Mouse (Mus musculus) intestine, embryonic 15.5 days (tissue): ENCODE measurements around the gene Emc8. TPM values are rescaled to one million over a fixed set of nuclear protein-coding genes. Genes with fewer than 3 reads are reported as not detected.
A peak's percentile ranks its signal among the peaks of the same experiment; 100 is the strongest.

ENCODE experiments used
- ATAC-seq: fragments of 200-750 bp; cut with Nextera tagmentation; 2 replicates; pipeline ENCODE4 v1.8.0; 2017; ENCODE audit warnings: moderate TSS enrichment, moderate library complexity
- H3K27ac ChIP-seq: fragments of 300-500 bp; sonication (generic); 2 replicates; pipeline ENCODE4 v1.5.1; 2015; ENCODE audit warnings: mild to moderate bottlenecking, inconsistent platforms
- H3K27me3 ChIP-seq: fragments of 300-500 bp; sonication (generic); replicated peaks from 2 replicates; pipeline ENCODE4 v1.6.1; 2015; ENCODE audit warnings: inconsistent platforms
- H3K36me3 ChIP-seq: fragments of 300-500 bp; sonication (generic); 2 replicates; pipeline ENCODE4 v1.6.1; 2015; ENCODE audit warnings: inconsistent platforms
- H3K4me1 ChIP-seq: fragments of 300-500 bp; sonication (generic); replicated peaks from 2 replicates; pipeline ENCODE4 v1.6.1; 2015; ENCODE audit warnings: inconsistent platforms
- H3K4me2 ChIP-seq: fragments of 300-500 bp; sonication (generic); replicated peaks from 2 replicates; pipeline ENCODE4 v1.6.1; 2015; ENCODE audit warnings: mild to moderate bottlenecking, inconsistent platforms
- H3K4me3 ChIP-seq: fragments of 300-500 bp; sonication (generic); replicated peaks from 2 replicates; pipeline ENCODE4 v1.5.1; 2015; ENCODE audit warnings: inconsistent platforms
- H3K9ac ChIP-seq: fragments of 300-500 bp; sonication (generic); 2 replicates; pipeline ENCODE4 v1.6.1; 2015; ENCODE audit warnings: inconsistent platforms
- H3K9me3 ChIP-seq: fragments of 300-500 bp; sonication (generic); 2 replicates; pipeline ENCODE4 v1.6.1; 2016; ENCODE audit warnings: inconsistent platforms
- WGBS: fragments of 180-500 bp; shearing (Covaris S2); methylation state at CpG from one replicate; pipeline ENCODE4 v1.1.7; 2015; 5-methylcytosine and 5-hydroxymethylcytosine counted together
- polyA plus RNA-seq: library from polyadenylated mRNA; unstranded; fragments of >200 nt; fragmentation: Nextera tagmentation; extraction: Ambion mirVana; gene quantifications from 2 replicates; pipeline ENCODE4 v1.2.1, GENCODE M21; 2015

Gene Emc8
- polyA plus RNA-seq, 1 experiment from 2014 or later: 235 TPM

- H3K36me3 ChIP-seq: no peaks in the 10 kb centered on the region
- ATAC-seq: no peak
- no peak overlapping the region for H3K27ac ChIP-seq
- no peaks in the 10 kb centered on the region for H3K9me3 ChIP-seq
- peaks cover 13% of the 10 kb centered on the region; the same call in 1 of the 2 replicates for H3K4me1 ChIP-seq
- no peak overlapping the region for H3K4me3 ChIP-seq
- no peak overlapping the region for H3K9ac ChIP-seq
- no peak overlapping the region for H3K4me2 ChIP-seq
- 80% methylated on average over 21 of the region's 21 CpGs for WGBS
- H3K27me3 ChIP-seq: peaks cover 11% of the 10 kb centered on the region
Measured at GRCm38 (mm10) chr8:120631441-120632375, 36.7 kb downstream of the Emc8 start.

DNA sequence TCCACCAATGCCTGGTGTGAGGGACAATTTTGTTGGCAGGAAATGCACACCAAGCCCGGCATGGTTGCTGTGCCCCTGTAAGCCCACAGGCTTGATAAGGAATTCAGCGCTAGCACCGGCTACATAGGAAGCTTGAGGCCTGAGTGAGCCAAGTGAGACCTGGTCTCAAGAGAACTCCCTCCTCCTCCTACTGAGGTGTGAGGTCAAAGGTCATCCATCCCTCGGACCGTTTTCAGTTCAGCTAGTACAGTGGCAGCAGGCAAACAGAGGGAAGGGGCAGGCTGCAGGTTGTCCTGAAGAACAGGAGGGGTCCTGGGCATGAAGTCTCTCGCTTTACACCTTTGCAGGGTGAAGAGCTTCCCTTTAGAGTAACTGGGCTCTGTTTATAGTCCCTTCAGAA is 37.5 kb downstream of the Emc8 start:
- peaks cover 13% of the 10 kb centered on the region; the same call in 1 of the 2 replicates for H3K4me1 ChIP-seq
- H3K27ac ChIP-seq: no peak overlapping the region
- WGBS: 45% methylated on average over 6 of the region's 6 CpGs
- no peak overlapping the region for H3K9ac ChIP-seq
- no peak for ATAC-seq
- peaks cover 11% of the 10 kb centered on the region for H3K27me3 ChIP-seq
- no peaks in the 10 kb centered on the region for H3K36me3 ChIP-seq
- H3K9me3 ChIP-seq: no peaks in the 10 kb centered on the region
- H3K4me2 ChIP-seq: no peak overlapping the region
- no peak overlapping the region for H3K4me3 ChIP-seq

GRCm38 (mm10) chr8:120630031-120630430 is 38.3 kb downstream of the Emc8 start:
- H3K27ac ChIP-seq: no peak overlapping the region
- no peak for ATAC-seq
- no peak overlapping the region for H3K4me2 ChIP-seq
- no peaks in the 10 kb centered on the region for H3K9me3 ChIP-seq
- H3K4me3 ChIP-seq: no peak overlapping the region
- no peaks in the 10 kb centered on the region for H3K36me3 ChIP-seq
- peaks cover 11% of the 10 kb centered on the region for H3K27me3 ChIP-seq
- 63% methylated on average over 5 of the region's 5 CpGs for WGBS
- H3K4me1 ChIP-seq: peaks cover 13% of the 10 kb centered on the region; the same call in 1 of the 2 replicates
- H3K9ac ChIP-seq: no peak overlapping the region

GRCm38 (mm10) chr8:120627298-120627697 is 41.1 kb downstream of the Emc8 start:
- Histone ChIP-seq H3K27me3 (no peaks in the 10 kb centered on the region; the same call in 1 of the 2 replicates), H3K4me3 (no peak overlapping the region), H3K4me1 (no peaks in the 10 kb centered on the region; the same call in 1 of the 2 replicates), H3K36me3 (no peaks in the 10 kb centered on the region), H3K9me3 (no peaks in the 10 kb centered on the region), H3K4me2 (no peak overlapping the region), H3K9ac (no peak overlapping the region), H3K27ac (no peak overlapping the region)
- WGBS: 88% methylated on average over 5 of the region's 5 CpGs
- ATAC-seq: no peak

GRCm38 (mm10) chr8:120626461-120626860 is 41.9 kb downstream of the Emc8 start:
- no peak overlapping the region for H3K4me2 ChIP-seq
- H3K9ac ChIP-seq: no peak overlapping the region
- no peaks in the 10 kb centered on the region; the same call in 1 of the 2 replicates for H3K27me3 ChIP-seq
- no peaks in the 10 kb centered on the region; the same call in 1 of the 2 replicates for H3K4me1 ChIP-seq
- no peaks in the 10 kb centered on the region for H3K36me3 ChIP-seq
- no peaks in the 10 kb centered on the region for H3K9me3 ChIP-seq
- H3K4me3 ChIP-seq: no peak overlapping the region
- ATAC-seq: no peak
- WGBS: 63% methylated on average over 11 of the region's 11 CpGs
- H3K27ac ChIP-seq: no peak overlapping the region

DNA sequence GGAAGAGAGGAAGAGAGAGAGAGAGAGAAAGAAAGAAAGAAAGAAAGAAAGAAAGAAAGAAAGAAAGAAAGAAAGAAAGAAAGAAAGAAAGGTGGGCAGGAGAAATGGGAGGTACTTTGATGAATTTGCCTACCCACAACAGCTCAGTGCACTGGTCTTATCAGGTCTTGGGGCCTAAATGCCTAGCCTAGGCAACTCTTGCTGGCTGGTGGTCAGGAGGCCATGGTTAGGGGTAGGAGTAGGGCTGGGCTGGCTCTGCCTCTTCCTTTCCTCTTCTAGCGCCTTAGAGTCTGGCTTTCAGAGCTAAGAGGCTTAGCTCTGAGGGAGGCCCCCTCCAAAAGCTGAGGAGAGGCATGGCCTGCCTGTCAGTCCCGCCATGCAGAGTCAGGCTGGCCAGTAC is 44.8 kb downstream of the Emc8 start:
- Histone ChIP-seq H3K4me1 (peaks cover 5% of the 10 kb centered on the region; the same call in 1 of the 2 replicates), H3K4me2 (no peak overlapping the region), H3K36me3 (no peaks in the 10 kb centered on the region), H3K27ac (no peak overlapping the region), H3K4me3 (no peak overlapping the region), H3K9ac (no peak overlapping the region), H3K9me3 (no peaks in the 10 kb centered on the region), H3K27me3 (no peaks in the 10 kb centered on the region; the same call in 1 of the 2 replicates)
- 59% methylated on average over 2 of the region's 2 CpGs for WGBS
- ATAC-seq: 0 out of 2 replicates have a peak, but pooled peaks have one; percentile 17

- peaks cover 5% of the 10 kb centered on the region; the same call in 1 of the 2 replicates for H3K4me1 ChIP-seq
- H3K36me3 ChIP-seq: no peaks in the 10 kb centered on the region
- no peaks in the 10 kb centered on the region for H3K9me3 ChIP-seq
- H3K9ac ChIP-seq: no peak overlapping the region
- no peak overlapping the region for H3K4me2 ChIP-seq
- 64% methylated on average over 14 of the region's 14 CpGs for WGBS
- H3K27me3 ChIP-seq: no peaks in the 10 kb centered on the region; the same call in 1 of the 2 replicates
- H3K27ac ChIP-seq: no peak overlapping the region
- H3K4me3 ChIP-seq: no peak overlapping the region
- ATAC-seq: no peak
Measured at GRCm38 (mm10) chr8:120622161-120622560, 46.2 kb downstream of the Emc8 start.

DNA sequence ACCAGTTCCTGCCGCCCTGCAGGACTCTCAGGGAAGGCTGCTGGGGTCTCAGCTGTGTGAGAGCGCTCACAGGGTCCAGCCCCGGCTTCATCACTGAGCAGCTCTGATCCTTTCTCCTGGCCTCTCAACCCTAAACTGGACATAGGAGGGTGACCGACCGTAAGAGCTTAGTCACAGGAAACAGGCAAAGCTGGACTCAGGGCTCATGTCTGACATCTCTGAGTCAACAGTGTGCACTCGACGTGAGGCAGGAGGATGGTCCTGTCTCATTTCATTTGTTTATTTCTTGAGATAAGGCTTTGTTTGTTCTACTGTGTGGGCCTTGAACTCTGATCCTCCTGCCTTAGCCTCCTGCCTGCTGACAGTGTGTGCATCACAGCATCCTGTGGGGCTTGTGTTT is 47.9 kb downstream of the Emc8 start:
- Histone ChIP-seq H3K27me3 (no peaks in the 10 kb centered on the region; the same call in 1 of the 2 replicates), H3K4me2 (no peak overlapping the region), H3K27ac (no peak overlapping the region), H3K4me1 (peaks cover 5% of the 10 kb centered on the region; the same call in 1 of the 2 replicates), H3K36me3 (no peaks in the 10 kb centered on the region), H3K9me3 (no peaks in the 10 kb centered on the region), H3K4me3 (no peak overlapping the region), H3K9ac (no peak overlapping the region)
- ATAC-seq: no peak
- 38% methylated on average over 7 of the region's 7 CpGs for WGBS

DNA sequence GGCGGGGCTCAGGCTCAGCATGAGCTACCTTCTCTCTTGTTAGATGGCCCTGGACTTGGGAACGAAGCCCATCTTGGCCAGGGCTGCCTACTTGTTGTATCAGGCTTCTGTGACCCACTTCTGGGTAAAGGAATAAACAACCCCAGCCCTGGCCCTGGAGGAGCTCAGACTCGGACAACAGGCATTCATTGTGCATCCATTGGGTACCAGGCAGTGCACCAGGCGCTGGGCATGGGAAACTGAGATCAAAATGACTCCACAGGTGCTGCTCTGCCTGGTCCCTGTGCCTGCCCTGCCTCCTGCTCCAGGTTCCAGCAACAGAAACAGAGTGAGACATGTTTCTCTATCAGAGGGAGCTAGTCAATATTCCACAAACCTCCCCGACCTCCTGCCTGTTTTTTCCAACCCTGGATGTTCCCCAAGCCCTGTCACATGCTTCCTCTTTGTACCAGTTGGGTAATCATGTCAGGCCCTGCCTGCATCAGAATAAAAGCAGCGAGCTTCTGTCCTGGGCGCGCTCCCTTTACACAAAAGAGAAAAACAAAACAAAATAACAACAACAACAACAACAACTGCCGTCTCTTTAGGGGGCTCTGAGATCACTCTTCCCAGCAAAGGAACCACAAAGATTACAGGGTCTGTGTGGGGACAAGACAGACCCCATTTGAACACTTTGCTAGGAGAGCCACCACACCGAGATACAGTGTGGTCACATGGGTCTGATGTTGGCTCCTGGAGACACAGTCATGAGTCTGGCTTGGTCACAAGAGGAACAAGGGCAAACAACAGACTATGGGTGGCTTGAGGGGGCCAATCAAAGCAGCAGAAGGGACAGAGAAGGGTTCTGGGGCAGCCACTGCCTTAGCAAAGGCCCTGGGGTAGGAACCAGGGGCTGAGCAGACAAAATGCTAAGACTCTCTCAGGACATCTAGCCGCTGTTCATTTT is 48.9 kb downstream of the Emc8 start:
- no peak overlapping the region for H3K4me3 ChIP-seq
- H3K4me2 ChIP-seq: no peak overlapping the region
- ATAC-seq: no peak
- H3K36me3 ChIP-seq: no peaks in the 10 kb centered on the region
- H3K9me3 ChIP-seq: no peaks in the 10 kb centered on the region
- peaks cover 5% of the 10 kb centered on the region; the same call in 1 of the 2 replicates for H3K4me1 ChIP-seq
- H3K9ac ChIP-seq: no peak overlapping the region
- no peaks in the 10 kb centered on the region; the same call in 1 of the 2 replicates for H3K27me3 ChIP-seq
- WGBS: 76% methylated on average over 11 of the region's 11 CpGs
- no peak overlapping the region for H3K27ac ChIP-seq

GRCm38 (mm10) chr8:120618110-120618509 is 50.3 kb downstream of the Emc8 start:
- Histone ChIP-seq H3K27me3 (no peaks in the 10 kb centered on the region; the same call in 1 of the 2 replicates), H3K4me2 (no peak overlapping the region), H3K4me1 (peaks cover 5% of the 10 kb centered on the region; the same call in 1 of the 2 replicates), H3K9me3 (no peaks in the 10 kb centered on the region), H3K9ac (no peak overlapping the region), H3K36me3 (no peaks in the 10 kb centered on the region), H3K27ac (no peak overlapping the region), H3K4me3 (no peak overlapping the region)
- 2% methylated on average over 6 of the region's 6 CpGs for WGBS
- peak; percentile 53; the same call in 1 of the 2 replicates for ATAC-seq

DNA sequence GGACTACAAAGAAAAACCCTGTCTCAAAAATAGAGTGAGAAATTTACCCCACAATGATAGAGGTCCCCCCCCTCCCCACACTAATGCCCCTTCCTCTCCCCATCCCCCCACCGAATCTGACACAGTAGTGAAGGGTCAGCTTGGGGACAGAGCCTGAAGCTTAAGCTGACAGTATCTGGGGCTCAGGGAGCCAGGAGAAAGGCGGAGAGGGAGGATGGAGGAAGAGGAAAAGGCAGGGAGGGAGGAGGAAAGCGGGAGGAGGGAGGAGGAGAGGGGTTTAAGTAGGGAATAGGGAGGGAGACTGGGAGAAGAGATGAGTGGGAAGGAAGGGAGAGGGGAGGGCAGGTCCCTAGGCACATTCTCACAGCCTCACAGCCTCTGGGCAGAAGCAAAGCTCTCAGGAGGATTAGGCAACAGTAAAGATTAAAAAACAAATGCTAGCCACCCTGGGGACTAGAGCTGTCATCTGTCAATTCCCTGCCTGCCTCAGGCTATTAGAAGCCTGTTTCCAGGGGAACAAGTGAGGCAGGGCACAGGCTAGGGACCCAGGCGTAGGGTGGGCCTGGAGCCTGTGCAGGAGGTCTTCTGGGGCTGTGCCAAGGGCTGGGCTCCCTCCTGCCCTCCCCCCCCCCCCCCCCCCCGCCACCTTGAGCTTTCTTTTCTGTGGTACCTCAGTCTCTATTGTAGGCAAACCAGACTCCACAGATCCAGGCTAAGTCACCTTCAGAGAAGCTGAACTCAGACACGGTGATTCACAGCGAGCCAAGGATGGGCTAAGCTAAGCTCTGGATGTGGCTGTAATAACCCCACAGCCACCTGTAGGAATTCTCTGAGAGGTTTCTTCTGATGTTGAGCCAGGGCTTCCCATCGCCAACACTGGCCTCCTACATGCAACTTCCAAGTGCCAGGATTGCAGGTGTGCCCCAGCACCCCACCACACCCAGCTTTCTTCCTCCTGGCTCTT is 51.4 kb downstream of the Emc8 start:
- Histone ChIP-seq H3K36me3 (no peaks in the 10 kb centered on the region), H3K9me3 (no peaks in the 10 kb centered on the region), H3K27me3 (no peaks in the 10 kb centered on the region; the same call in 1 of the 2 replicates), H3K4me3 (no peak overlapping the region), H3K4me2 (no peak overlapping the region), H3K4me1 (peaks cover 5% of the 10 kb centered on the region; the same call in 1 of the 2 replicates), H3K27ac (no peak overlapping the region), H3K9ac (no peak overlapping the region)
- no peak for ATAC-seq
- WGBS: 56% methylated on average over 7 of the region's 8 CpGs
